Mouse (Mus musculus) left cerebral cortex, postnatal 25 days (tissue): ENCODE measurements around the gene As3mt. TPM values are rescaled to one million over a fixed set of nuclear protein-coding genes. Genes with fewer than 3 reads are reported as not detected.
"Not testable (repeated sequence)": the region's sequence is repeated elsewhere in the genome, so short reads cannot be mapped to it uniquely, and the experiment has no call there.

Experiments
- DNase-seq, 2 experiments: peaks; one replicate each; pipeline ENCODE4 v3.0.0; 2022; ENCODE audit warnings: low spot score in 2 of 2, mixed read lengths in 1 of 2
- intact Hi-C: fragments of 180-260 bp; cut with DNase I; formaldehyde crosslinking; loops from one replicate; pipeline ENCODE4 v1.15.1; 2025
- total RNA-seq, 2 experiments: library from RNA; stranded (reverse); gene quantifications; 2 replicates each; pipeline ENCODE4 v1.2.3; 2021

Gene As3mt
- total RNA-seq, 2 experiments from 2014 or later: 22.0 to 24.4 TPM

GRCm38 (mm10) chr19:46696943-46697342 lies 10.3 kb upstream of the As3mt start:
- no peak for DNase-seq
- intact Hi-C loops: no loop called here

DNA sequence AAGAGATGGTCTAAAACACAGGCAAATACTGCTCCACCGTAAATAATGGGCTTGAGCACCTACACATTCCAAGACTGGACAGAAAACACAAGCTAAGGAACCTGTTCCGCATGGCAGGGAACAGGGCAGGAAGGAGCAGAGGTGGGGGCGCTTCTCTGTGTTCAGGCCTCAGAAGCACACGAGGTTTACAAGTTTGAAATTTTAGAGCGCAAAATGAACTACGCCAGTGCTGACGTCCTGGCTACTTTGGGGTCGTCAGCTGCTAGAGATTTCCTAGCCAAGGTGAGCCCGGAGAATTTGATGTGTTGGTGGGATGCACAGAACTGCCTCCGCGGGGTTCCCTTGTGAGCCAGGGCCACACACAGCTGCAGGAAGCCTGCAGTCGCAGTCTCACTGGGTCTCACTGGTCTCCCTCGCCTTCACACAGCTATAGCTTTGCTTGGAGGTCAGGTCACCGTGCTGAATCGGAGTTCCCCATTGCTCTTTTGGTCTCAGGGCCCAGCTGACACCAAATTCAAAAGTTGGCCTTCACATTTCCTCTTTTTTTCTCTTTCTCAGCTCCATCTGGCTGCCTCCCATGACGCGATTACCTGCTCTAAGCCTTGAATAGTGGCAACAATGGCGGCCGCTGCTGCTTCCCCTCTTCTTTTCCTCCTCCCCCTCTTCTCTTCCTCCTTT lies 9.3 kb upstream of the As3mt start:
- DNase-seq: no peak
- intact Hi-C loops: no loop called here

DNA sequence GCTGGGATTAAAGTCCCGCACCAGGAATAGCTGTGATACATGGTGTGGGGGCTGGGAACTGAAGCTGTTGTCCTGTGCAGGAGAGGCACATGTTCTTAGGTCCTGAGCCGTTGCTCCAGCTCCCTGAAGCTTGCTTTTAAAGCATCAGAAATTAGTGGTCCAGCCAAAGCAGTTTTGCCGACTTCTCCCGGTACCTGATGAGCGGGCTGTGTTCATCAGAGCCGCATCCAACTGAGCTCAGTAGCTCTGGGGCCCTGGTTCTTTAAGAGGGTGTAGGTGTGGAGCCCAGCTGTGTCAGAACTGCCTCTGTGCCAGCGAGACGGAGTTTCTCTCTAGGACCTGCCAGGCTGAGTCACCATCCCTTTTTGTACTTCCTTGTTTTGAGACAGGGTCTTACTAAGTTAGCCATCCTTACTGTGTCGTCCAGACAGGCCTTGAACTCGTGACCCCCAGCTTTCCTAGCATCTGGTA lies 8.2 kb upstream of the As3mt start:
- peak; percentile 16 to 67 for DNase-seq
- intact Hi-C loops: no loop called here

DNA sequence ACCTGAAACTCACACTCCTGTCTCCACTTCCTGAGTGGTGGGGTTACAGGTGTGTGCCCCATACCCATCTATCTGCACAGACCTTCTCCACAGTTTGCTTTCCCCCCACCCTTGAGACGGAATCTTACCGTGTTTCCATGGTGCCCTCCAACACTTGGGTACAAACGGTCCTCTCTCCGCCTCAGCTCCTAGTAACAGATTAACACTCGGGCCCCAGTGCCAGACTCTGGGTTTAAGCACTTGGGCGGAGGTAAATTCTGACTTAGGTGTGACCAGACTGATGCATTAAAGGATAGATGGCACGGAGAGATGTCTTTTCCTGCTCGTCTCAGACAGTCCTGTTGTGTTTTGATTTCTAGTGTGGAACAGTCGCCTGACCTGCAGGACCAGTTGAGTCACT lies 6.1 kb upstream of the As3mt start:
- intact Hi-C loops: no loop called here
- no peak for DNase-seq

DNA sequence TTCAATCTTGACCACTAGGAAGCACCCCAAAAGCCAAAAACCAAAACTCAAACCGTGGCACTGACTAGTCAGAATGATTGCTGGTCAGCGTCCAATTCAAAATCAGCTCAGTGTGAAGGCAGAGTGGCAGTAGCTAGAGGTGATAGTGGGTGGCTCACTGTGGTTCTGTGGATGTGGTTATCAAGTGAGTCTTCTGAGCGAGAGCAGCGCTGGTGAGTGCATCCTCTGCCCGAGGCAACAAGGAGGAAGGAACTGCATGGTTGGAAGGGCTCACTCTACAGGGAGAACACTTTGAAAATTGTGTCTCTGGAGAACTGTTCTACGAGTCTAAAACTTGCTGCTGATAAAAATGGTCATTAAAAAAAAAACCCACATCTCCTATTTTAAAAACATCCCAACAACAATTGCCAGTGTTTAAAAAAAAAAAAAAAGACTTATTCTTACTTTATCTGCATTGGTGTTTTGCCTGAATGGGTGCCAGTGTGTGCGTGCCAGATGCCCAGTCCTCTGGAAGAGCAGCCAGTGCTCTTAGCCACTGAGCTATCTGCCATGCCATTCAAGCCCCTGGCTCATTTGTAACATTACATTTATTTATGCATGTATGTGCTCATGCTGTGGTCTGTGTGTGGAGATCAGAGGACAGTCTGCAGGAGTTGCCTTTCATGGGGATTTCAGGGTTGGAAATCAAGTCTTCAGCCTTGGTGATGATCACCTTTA lies 1.3 kb upstream of the As3mt start:
- DNase-seq: no peak
- intact Hi-C loops: no loop called here

DNA sequence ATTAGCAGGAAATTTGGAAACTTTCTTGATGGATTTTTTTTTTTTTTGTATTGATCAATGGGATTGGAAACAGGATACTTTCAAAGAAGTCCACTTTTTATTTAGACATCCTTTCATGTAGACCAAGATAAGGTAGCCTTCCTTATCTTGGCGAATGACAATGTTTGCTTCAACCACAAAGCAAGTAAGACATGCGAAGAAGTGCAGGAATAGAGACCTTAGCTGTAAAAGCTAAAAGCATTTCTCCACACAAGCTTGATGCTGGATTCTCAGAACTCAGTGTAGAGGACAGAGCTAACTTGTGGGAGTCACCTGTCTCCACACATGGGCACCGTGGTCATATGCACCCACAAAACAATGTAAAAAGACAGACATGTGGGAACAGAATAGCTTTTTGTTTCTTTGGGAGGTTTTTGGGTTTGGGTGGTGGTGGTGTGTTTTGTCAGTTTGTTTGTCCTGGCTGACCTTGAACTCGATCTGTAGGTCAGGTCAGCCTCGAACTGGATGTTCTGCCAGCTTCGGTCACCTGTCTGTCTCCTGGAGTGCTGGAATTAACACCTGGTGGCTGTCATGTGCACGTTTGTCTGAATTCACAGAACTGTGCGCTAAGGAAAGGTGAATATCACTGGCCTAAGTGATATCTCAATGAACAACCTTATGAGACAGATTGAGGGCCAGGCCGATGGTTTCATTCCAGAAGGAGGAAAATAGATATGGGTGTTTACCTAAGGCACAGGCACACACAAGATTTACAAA lies 540 bp upstream of the As3mt start:
- intact Hi-C loops: no loop called here
- no peak for DNase-seq

DNA sequence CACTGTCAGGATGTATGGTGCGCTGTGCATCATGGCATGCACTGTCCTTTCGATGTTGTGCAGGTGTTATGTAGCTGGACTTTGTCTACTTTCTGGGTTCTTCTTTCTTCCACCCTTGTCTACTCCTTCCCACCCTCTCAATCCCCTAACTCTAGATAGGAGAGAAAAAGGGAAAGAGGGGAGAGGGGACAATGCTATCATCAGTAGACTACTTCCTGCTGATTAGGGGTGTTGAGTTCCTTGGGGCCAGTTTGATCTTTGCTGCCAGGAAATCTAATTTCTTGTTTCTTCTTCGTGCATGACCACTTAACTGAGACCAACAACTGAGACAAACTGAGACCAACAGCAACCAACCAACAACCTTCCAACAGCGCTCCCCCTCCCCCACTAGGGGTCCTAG lies 3.4 kb downstream of the As3mt start:
- DNase-seq: no peak
- intact Hi-C loops: no loop called here

DNA sequence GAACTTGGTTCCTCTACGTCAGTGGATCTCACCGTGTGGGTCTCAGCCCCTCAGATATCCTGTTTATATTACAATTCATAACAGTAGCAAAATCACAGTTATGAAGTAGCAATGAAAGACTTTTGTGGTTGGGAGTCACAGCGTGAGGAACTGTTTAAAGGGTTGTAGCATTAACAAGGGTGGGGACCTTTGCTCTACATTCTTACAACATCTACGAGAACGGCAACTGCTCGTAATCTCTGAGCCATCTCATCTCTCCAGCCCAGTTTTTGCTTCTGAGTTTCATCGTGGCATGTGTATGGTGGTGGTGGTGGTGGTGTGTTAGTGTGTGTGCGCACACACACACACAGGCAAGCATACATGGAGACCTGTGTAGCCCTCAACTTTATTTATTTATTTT lies 7.0 kb downstream of the As3mt start:
- intact Hi-C loops: no loop called here
- DNase-seq: no peak

DNA sequence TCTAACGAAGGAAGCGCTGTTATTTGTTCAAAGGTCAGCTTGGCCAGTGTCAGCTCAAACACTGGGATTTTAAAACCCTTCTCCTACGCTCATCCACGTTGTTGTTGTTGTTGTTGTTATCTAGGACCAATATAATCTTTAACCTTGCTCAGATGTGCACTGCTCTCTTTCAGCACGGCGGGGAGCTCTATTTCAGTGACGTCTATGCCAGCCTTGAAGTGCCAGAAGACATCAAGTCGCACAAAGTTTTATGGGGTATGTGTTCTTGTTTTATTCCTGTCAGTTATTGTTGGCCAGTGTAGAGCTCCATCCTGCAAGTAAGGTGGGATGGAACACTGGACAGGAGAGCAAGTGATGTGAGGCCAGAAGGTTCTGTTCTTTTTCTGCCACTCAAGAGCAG lies 7.8 kb downstream of the As3mt start:
- no peak for DNase-seq
- intact Hi-C loops: no loop called here

DNA sequence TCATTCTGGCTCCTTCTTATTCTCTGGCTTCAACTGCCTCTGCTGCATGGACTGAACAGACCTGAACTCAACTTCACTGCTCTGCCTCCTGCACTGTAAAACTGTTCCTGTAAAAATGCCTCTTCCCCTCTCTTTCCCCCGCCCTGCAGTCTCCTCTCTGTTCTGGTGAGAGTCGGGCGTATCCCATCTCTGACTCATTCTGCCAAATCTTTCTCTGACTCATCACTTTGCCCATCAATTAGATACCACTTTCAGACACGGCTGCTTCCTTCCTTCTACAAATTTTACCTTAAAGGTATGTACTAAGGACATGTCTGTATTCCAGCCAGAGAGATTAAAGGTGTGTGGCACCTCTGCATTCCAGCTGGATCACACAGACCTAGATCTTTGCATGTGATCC lies 10.9 kb downstream of the As3mt start:
- DNase-seq: no peak
- intact Hi-C loops: no loop called here

- intact Hi-C loops: no loop called here
- DNase-seq: no peak
These were observed 17.2 kb downstream of the As3mt start for GRCm38 (mm10) chr19:46724411-46724810.

DNA sequence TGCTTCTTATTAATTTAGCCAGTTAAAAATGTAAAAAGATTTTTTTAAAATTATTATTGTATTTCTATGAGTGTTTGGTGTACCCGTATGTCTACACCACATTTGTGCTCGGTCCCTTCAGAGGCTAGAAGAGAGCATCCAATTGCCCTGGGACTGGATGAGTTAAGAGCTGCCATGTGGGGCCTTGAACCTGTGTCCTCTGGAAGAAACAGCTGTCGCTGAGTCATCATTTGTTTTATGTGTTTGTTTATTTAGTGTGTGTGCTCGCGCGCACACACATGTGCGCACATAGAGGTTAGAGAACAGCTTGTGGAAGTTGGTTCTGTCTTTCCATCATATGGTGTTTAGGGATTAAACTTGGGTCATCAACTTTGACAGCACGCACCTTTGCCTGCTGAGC lies 18.9 kb downstream of the As3mt start:
- intact Hi-C loops: no loop called here
- DNase-seq: no peak

DNA sequence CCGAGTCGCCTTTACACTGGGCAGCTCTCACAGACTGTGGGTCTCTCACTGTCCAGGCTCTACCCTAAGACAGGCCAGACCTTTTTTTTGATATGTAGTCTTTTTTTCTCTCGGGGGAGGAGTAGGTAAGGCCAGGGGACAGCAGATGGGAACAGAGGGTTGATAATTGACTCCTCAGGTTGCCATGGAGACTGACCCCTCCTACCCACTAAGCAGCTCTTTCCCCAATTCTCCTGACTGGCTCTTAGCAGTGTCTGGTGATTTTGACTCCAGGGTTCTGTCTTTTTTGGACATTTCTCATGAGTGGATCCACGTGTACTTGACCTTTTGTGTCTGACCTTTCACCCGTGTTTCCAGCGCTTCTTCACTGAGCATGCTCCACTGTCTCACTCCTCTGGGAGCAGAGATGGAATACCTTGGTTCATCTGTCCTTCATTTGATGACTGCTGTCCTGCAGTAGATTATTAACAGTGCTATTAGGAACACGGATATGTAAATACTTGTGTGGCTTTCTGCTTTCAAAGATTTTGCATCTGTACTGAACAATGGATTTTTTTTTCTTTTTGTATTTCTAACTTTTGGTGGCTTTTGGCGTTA lies 20.0 kb downstream of the As3mt start:
- intact Hi-C loops: no loop called here
- DNase-seq: no peak

DNA sequence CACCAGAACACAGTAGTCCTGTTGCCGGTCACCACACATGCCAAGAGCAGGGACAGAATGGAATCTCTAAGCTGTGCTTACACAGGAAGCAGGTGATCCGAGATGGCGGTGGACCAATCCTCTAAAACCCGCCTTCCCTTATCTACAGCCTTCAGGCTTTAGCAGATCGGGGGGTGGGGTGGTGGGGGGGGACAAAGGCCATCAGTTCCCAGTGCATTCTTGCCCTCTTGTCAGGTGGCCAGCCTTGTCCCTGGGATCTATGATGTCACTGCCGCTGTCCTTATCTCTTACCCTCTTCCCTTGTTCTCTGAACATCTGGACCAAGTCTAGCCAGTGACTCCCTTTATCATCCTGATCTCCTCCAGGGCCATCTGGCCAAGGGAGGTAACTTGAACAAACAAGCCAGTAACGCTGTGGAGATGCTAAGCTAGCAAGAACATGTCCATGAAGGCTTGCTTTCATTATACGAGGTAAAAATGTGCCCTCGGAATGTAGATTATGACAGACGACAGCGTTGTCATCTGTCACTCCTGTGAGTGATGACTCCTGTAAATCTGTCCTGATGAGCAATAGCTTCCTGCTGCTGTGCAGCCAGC lies 20.8 kb downstream of the As3mt start:
- DNase-seq: no peak
- intact Hi-C loops: no loop called here

DNA sequence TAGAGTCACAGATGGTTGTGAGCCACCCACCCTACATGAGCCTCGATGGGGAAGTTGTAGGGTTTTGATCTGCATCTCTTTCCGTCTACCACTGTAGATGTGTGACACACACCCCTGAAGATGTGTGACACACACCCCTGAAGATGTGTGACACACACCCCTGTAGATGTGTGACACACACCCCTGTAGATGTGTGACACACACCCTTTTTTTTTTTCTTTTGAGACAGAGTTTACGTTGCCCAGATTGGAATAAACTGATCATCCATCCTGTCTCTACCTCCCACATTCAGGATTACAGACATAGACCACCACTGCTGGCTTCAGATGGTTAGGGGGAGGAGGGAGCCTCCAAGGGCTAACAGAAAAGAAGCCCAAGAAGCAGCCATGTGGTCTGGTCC lies 21.7 kb downstream of the As3mt start:
- intact Hi-C loops: no loop called here
- DNase-seq: no peak

- intact Hi-C loops: no loop called here
- no peak for DNase-seq
These were observed 24.1 kb downstream of the As3mt start for GRCm38 (mm10) chr19:46731351-46731750.

GRCm38 (mm10) chr19:46732673-46733072 lies 25.4 kb downstream of the As3mt start:
- intact Hi-C loops, DNase-seq: not testable (repeated sequence)

DNA sequence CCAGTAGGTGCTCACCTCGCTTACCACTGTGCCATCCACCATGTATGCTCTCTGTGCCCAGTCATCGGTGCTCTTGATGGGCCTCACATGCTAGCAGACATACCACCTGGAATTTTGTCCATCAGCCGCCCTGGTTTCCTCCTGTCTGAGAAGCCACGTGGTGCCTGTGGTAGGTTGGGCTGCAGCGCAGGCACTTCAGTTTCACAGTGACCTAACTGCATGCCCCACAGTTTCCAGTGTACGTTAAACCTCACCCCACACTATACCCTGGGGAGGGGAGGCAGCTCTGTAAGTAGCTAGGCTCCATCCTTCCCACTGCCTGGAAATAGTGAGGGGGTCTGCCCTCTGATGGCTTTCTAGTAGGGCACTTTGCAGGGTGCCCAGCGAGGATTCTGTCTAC lies 26.4 kb downstream of the As3mt start:
- intact Hi-C loops: no loop called here
- DNase-seq: no peak

DNA sequence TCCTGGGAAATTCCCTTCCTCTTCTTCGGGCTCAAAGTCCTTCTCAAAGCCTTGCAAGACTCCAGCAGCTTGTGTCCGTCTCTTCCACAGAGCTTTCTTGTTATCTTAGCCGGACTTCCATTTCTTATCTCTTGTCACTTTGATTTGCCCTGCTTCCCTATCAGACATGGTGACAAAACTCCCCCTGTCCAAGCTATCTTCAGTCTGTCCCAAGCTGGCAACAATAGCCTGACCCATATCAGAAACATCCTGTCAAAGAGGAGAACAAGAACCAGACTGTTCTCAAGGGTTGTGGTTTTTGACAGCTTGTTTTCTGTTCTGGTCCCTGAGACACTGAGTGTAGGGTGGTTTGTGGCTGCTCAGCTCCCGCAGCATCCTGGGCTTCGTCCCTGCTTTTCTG lies 28.0 kb downstream of the As3mt start:
- DNase-seq: no peak
- intact Hi-C loops: no loop called here

GRCm38 (mm10) chr19:46737106-46737505 lies 29.8 kb downstream of the As3mt start:
- DNase-seq: no peak
- intact Hi-C loops: no loop called here
